8 mouse cellular contexts compared by ENCODE assay signal in genomic region chr6:85160201-85160923, GRCm38 (mm10). TPM values are rescaled to one million over a fixed set of nuclear protein-coding genes. Genes with fewer than 3 reads are reported as not detected.
DNase-seq lines count a peak whose midpoint lies in the region; ATAC-seq and TF ChIP-seq lines count a peak whose summit lies in the region.

No protein-coding gene starts in this region.

- no peak for ATAC-seq in midbrain, embryonic 13.5 days
- ATAC-seq in frontal cortex, adult (ENCODE audit: low TSS enrichment): peak; percentile 51; the same call in 1 of the 2 replicates
- ATAC-seq in inflammation-experienced regulatory T-cells, adult 6 months: peak; percentile 63
- peak; percentile 61; the same call in 1 of the 2 replicates for ATAC-seq in monocyte, adult 5-6 weeks (replicated peaks; ENCODE audit: insufficient number of reproducible peaks, low FRiP score, low TSS enrichment, poor library complexity, severe bottlenecking)
- ATAC-seq in stomach, postnatal 0 days (ENCODE audit: low FRiP score, low TSS enrichment): peak; percentile 52; the same call in 1 of the 2 replicates

- H3K4me3 ChIP-seq in midbrain, embryonic 10.5 days: no peak overlapping the region
- H3K4me3 ChIP-seq in midbrain, embryonic 13.5 days (replicated peaks): no peak overlapping the region
- no peak overlapping the region for H3K4me3 ChIP-seq in stomach, postnatal 0 days (ENCODE audit: low read depth, low read length)

- peak; percentile 80 for DNase-seq in midbrain, embryonic 10.5 days (ENCODE audit: low spot score)
- peak; percentile 64 to 67 for DNase-seq in cerebellum, adult 18-20 months
- DNase-seq in left cerebral cortex, postnatal 14 days (ENCODE audit: low spot score in 2 of 2): peak; percentile 91
- peak; percentile 79 for DNase-seq in stomach, postnatal 0 days (ENCODE audit: low spot score)

- H3K4me1 ChIP-seq in midbrain, embryonic 10.5 days: peaks cover 37% of the 10 kb centered on the region
- H3K4me1 ChIP-seq in midbrain, embryonic 13.5 days (replicated peaks): peaks cover 9% of the 10 kb centered on the region
- no peaks in the 10 kb centered on the region for H3K4me1 ChIP-seq in stomach, postnatal 0 days (replicated peaks; ENCODE audit: control insufficient read depth, insufficient read depth)

- no peak overlapping the region for H3K9ac ChIP-seq in midbrain, embryonic 13.5 days (replicated peaks)
- no peak overlapping the region for H3K9ac ChIP-seq in stomach, postnatal 0 days (ENCODE audit: low read length)

- H3K4me2 ChIP-seq in midbrain, embryonic 13.5 days (replicated peaks): no peak overlapping the region
- H3K4me2 ChIP-seq in stomach, postnatal 0 days (replicated peaks; ENCODE audit: low read depth): no peak overlapping the region

- H3K27ac ChIP-seq in midbrain, embryonic 10.5 days (replicated peaks): peak overlapping the region; percentile 28; the same call in 1 of the 2 replicates
- no peak overlapping the region for H3K27ac ChIP-seq in midbrain, embryonic 13.5 days
- H3K27ac ChIP-seq in stomach, postnatal 0 days (replicated peaks): no peak overlapping the region

- no peak for TF ChIP-seq EP300 in stomach, postnatal 0 days (optimal IDR thresholded peaks at IDR 0.05)

- TF ChIP-seq CTCF in stomach, postnatal 0 days (IDR thresholded peaks at IDR 0.05; ENCODE audit: low read depth): peak; percentile 92

- H3K27me3 ChIP-seq in midbrain, embryonic 10.5 days (ENCODE audit: low read depth, poor library complexity, severe bottlenecking): peaks cover 8% of the 10 kb centered on the region
- no peaks in the 10 kb centered on the region for H3K27me3 ChIP-seq in midbrain, embryonic 13.5 days
- no peaks in the 10 kb centered on the region for H3K27me3 ChIP-seq in stomach, postnatal 0 days (ENCODE audit: control insufficient read depth, insufficient read depth, low read length)

- WGBS in midbrain, embryonic 10.5 days: 43% methylated on average over 4 of the region's 4 CpGs
- WGBS in midbrain, embryonic 13.5 days: 39% methylated on average over 4 of the region's 4 CpGs
- 24% methylated on average over 4 of the region's 4 CpGs for WGBS in stomach, postnatal 0 days

- intact Hi-C loops in left cerebral cortex, postnatal 14 days (cut with DNase I): loop anchor here (1.0 to 5.0 kb wide), 3 partner anchors 77 to 250 kb away; no protein-coding TSS in a partner anchor

- no peaks in the 10 kb centered on the region for H3K36me3 ChIP-seq in midbrain, embryonic 10.5 days
- H3K36me3 ChIP-seq in midbrain, embryonic 13.5 days: no peaks in the 10 kb centered on the region
- no peaks in the 10 kb centered on the region for H3K36me3 ChIP-seq in stomach, postnatal 0 days (ENCODE audit: control insufficient read depth, insufficient read depth, low read length)

- H3K9me3 ChIP-seq in midbrain, embryonic 10.5 days (replicated peaks): no peaks in the 10 kb centered on the region
- H3K9me3 ChIP-seq in midbrain, embryonic 13.5 days: no peaks in the 10 kb centered on the region
- no peaks in the 10 kb centered on the region for H3K9me3 ChIP-seq in stomach, postnatal 0 days (ENCODE audit: control insufficient read depth, low read length)

RNA-seq across cellular contexts. Expression of gene Spr, which starts 22.8 kb away (rescaled TPM):
- polyA plus RNA-seq in midbrain, embryonic 10.5 days (2016; fragmentation: Nextera tagmentation; extraction: Ambion mirVana): 48.5 and 55.7 TPM in 2 replicates
- 19.4 and 22.2 TPM in 2 replicates for polyA plus RNA-seq in midbrain, embryonic 13.5 days (2015; fragmentation: Nextera tagmentation; extraction: Ambion mirVana)
- 10 to 100 TPM; 16.2 to 29.9 (median 29.4) TPM for polyA plus RNA-seq in inflammation-experienced regulatory T-cells, adult 6 months (2017; shearing (Covaris generic))
- total RNA-seq in left cerebral cortex, postnatal 14 days (2021): 10 to 100 TPM; 35.5 to 37.2 TPM
- 25.1 to 47.0 TPM (median 29.7 TPM) in 3 replicates for total RNA-seq in monocyte, adult 5-6 weeks (2017)
- 58.8 and 62.1 TPM in 2 replicates for polyA plus RNA-seq in stomach, postnatal 0 days (2015; fragmentation: Nextera tagmentation; extraction: Ambion mirVana)

RNA-seq across cellular contexts. Expression of gene Emx1, which starts 26.9 kb away (rescaled TPM):
- polyA plus RNA-seq in midbrain, embryonic 10.5 days (2016; fragmentation: Nextera tagmentation; extraction: Ambion mirVana): 2.2 and 3.5 TPM in 2 replicates
- polyA plus RNA-seq in midbrain, embryonic 13.5 days (2015; fragmentation: Nextera tagmentation; extraction: Ambion mirVana): 1.8 and 7.2 TPM in 2 replicates
- polyA plus RNA-seq in inflammation-experienced regulatory T-cells, adult 6 months (2017; shearing (Covaris generic)): not detected
- 10 to 100 TPM; 39.9 to 41.6 TPM for total RNA-seq in left cerebral cortex, postnatal 14 days (2021)
- total RNA-seq in monocyte, adult 5-6 weeks (2017): not detected in 3 replicates
- polyA plus RNA-seq in stomach, postnatal 0 days (2015; fragmentation: Nextera tagmentation; extraction: Ambion mirVana): not detected in 2 replicates
